Mouse (Mus musculus) left cerebral cortex, postnatal 10 days (tissue): ENCODE measurements around the gene Defb43. TPM values are rescaled to one million over a fixed set of nuclear protein-coding genes. Genes with fewer than 3 reads are reported as not detected.

Experiments
- DNase-seq, 2 experiments: peaks; one replicate each; pipeline ENCODE4 v3.0.0; 2021 to 2022; ENCODE audit warnings: low spot score in 2 of 2, mixed read lengths in 1 of 2; ENCODE audit errors: extremely low spot score in 1 of 2
- intact Hi-C: fragments of 180-260 bp; cut with DNase I; formaldehyde crosslinking; loops from one replicate; pipeline ENCODE4 v1.15.1; 2025
- total RNA-seq, 2 experiments: library from RNA; stranded (reverse); gene quantifications; 2 replicates each; pipeline ENCODE4 v1.2.3; 2021

Defb43 gene
- not detected for total RNA-seq

GRCm38 (mm10) chr14:63011471-63011870, at the start of gene Defb43:
Gene Defb43, plus strand, starts transcription at chr14:63011771.
- intact Hi-C loops, result no loop called here
- DNase-seq, result no peak

- no peak for DNase-seq
- intact Hi-C loops, result no loop called here
Measured at GRCm38 (mm10) chr14:62963632-62964031, 47.9 kb upstream of the Defb43 start.

- no peak for DNase-seq
- intact Hi-C loops, result no loop called here
Measured at GRCm38 (mm10) chr14:62965342-62965741, 46.2 kb upstream of the Defb43 start.

- DNase-seq, result no peak
- intact Hi-C loops, result no loop called here
Measured at GRCm38 (mm10) chr14:62965811-62966520, 45.6 kb upstream of the Defb43 start.

GRCm38 (mm10) chr14:62975046-62975445, 36.5 kb upstream of the Defb43 start:
- DNase-seq, result peak; percentile 52 to 74
- intact Hi-C loops, result loop anchor here (10.0 kb wide), 1 partner anchor 320 kb away; no protein-coding TSS in a partner anchor

GRCm38 (mm10) chr14:62979815-62980214, 31.8 kb upstream of the Defb43 start:
- intact Hi-C loops, result loop anchor here (10.0 kb wide), 1 partner anchor 325 kb away; no protein-coding TSS in a partner anchor
- no peak for DNase-seq

- intact Hi-C loops, result no loop called here
- no peak for DNase-seq
Measured at GRCm38 (mm10) chr14:62984410-62984809, 27.2 kb upstream of the Defb43 start, which contains the start of gene Defb48. Gene Defb48, minus strand, starts transcription at chr14:62984510.

- intact Hi-C loops, result no loop called here
- no peak for DNase-seq
Measured at GRCm38 (mm10) chr14:62991271-62991670, 20.3 kb upstream of the Defb43 start.

- intact Hi-C loops, result no loop called here
Measured at GRCm38 (mm10) chr14:62991849-62992510, 19.6 kb upstream of the Defb43 start.

GRCm38 (mm10) chr14:62997777-62998176, 13.8 kb upstream of the Defb43 start, which contains the start of gene Defb47:
Gene Defb47, plus strand, starts transcription at chr14:62998077.
- intact Hi-C loops, result no loop called here

More at GRCm38 (mm10) chr14:62991849-62992510, 19.6 kb upstream of the Defb43 start:
- no peak for DNase-seq

GRCm38 (mm10) chr14:62998977-62999376, 12.6 kb upstream of the Defb43 start:
- intact Hi-C loops, result no loop called here
- DNase-seq, result no peak

More at GRCm38 (mm10) chr14:62997777-62998176, 13.8 kb upstream of the Defb43 start, which contains the start of gene Defb47:
- DNase-seq, result no peak

GRCm38 (mm10) chr14:63002588-63002987, 9.0 kb upstream of the Defb43 start:
- intact Hi-C loops, result no loop called here
- no peak for DNase-seq

GRCm38 (mm10) chr14:63013082-63013481, 1.5 kb downstream of the Defb43 start:
- intact Hi-C loops, result no loop called here
- no peak for DNase-seq

- DNase-seq, result no peak
- intact Hi-C loops, result no loop called here
Measured at GRCm38 (mm10) chr14:63014667-63015066, 3.1 kb downstream of the Defb43 start.

GRCm38 (mm10) chr14:63020524-63021156, 9.1 kb downstream of the Defb43 start:
- DNase-seq, result no peak

GRCm38 (mm10) chr14:63046691-63047090, 35.1 kb downstream of the Defb43 start, which contains the start of gene Defb42:
Gene Defb42, plus strand, starts transcription at chr14:63046991.
- no peak for DNase-seq
- intact Hi-C loops, result no loop called here

More at GRCm38 (mm10) chr14:63020524-63021156, 9.1 kb downstream of the Defb43 start:
- intact Hi-C loops, result no loop called here

- no peak for DNase-seq
- intact Hi-C loops, result no loop called here
Measured at GRCm38 (mm10) chr14:63049910-63050370, 38.4 kb downstream of the Defb43 start, which contains the start of gene Defb30. Gene Defb30, minus strand, starts transcription at chr14:63049960.

GRCm38 (mm10) chr14:63050769-63051168, 39.2 kb downstream of the Defb43 start:
- peak in 1 of 2 experiments; percentile 64 for DNase-seq
- intact Hi-C loops, result no loop called here

- DNase-seq, result peak; percentile 4 to 43
- intact Hi-C loops, result no loop called here
Measured at GRCm38 (mm10) chr14:63054729-63055128, 43.2 kb downstream of the Defb43 start.
